Mouse (Mus musculus): ENCODE results near the gene Map3k10.

The Map3k10 gene

GRCm38 (mm10) chr7:27609688-27610087, 64.7 kb downstream of the Map3k10 start:
- DNase-seq (ENCODE audit: low read depth, low spot score) = no peak

GRCm38 (mm10) chr7:27609285-27609684, 65.1 kb downstream of the Map3k10 start:
- DNase-seq (ENCODE audit: low read depth, low spot score) = no peak

- DNase-seq (ENCODE audit: low read depth, low spot score) = no peak
Observed at GRCm38 (mm10) chr7:27608130-27608529, 66.3 kb downstream of the Map3k10 start.

GRCm38 (mm10) chr7:27607580-27607979, 66.8 kb downstream of the Map3k10 start:
- no peak for DNase-seq (ENCODE audit: low read depth, low spot score)

GRCm38 (mm10) chr7:27606481-27607254, 67.7 kb downstream of the Map3k10 start:
- DNase-seq (ENCODE audit: low read depth, low spot score) = no peak
